ENCODE assay signal across 11 mouse cellular contexts in the genomic region with DNA sequence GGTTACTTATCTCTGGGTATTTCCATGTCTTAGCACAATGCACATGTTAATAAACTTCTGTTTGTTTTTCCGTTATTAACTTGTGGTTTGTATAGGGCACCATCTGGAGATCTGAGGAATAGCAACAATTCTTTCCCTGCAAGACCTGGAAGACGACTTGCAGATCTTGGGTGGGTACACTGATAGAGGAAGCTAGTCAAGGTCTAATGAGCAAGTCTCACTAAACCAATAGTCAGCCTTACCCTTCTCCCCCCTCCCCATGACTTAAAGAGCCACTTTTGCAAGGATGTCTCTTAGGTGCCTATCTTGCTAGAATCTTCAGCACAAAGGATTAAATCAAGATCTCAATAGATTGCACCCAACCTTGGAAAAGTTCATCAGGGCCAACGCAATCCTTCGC.
"Had no signal": no experiment of that assay in that cellular context is flagged by ENCODE, and none has a peak within 500 bp of the region (broad histone marks: within the 10 kb centered on the region; RNA-seq: fewer than 3 reads in every experiment).

No protein-coding gene starts in this region.

- H3K4me2 ChIP-seq: liver, embryonic 13.5 days; midbrain, embryonic 11.5 days; neural tube, embryonic 12.5 days; neural tube, embryonic 15.5 days; stomach, embryonic 15.5 days had no signal

- H3K27ac ChIP-seq: liver, embryonic 13.5 days; neural tube, embryonic 12.5 days; neural tube, embryonic 15.5 days; stomach, embryonic 15.5 days had no signal

- H3K9me3 ChIP-seq: liver, embryonic 13.5 days; neural tube, embryonic 12.5 days; neural tube, embryonic 15.5 days; stomach, embryonic 15.5 days had no signal

- H3K36me3 ChIP-seq: liver, embryonic 13.5 days; neural tube, embryonic 12.5 days; neural tube, embryonic 15.5 days; stomach, embryonic 15.5 days had no signal

- H3K4me3 ChIP-seq: liver, embryonic 13.5 days; neural tube, embryonic 12.5 days; neural tube, embryonic 15.5 days; stomach, embryonic 15.5 days had no signal

- H3K9ac ChIP-seq: liver, embryonic 13.5 days; neural tube, embryonic 12.5 days; neural tube, embryonic 15.5 days; stomach, embryonic 15.5 days had no signal

- H3K27me3 ChIP-seq: liver, embryonic 13.5 days; neural tube, embryonic 12.5 days; neural tube, embryonic 15.5 days; stomach, embryonic 15.5 days had no signal

- DNase-seq: kidney, postnatal 4 days; liver, embryonic 13.5 days; lung, adult 2 months; midbrain, embryonic 14.5 days; retina, postnatal 1 day; right cerebral cortex, postnatal 25 days; thymus, postnatal 25 days had no signal
